Mouse (Mus musculus): ENCODE measurements around the gene Dda1. TPM values are rescaled to one million over a fixed set of nuclear protein-coding genes. Genes with fewer than 3 reads are reported as not detected.
A peak's percentile ranks its signal among the peaks of the same experiment; 100 is the strongest.
"Not testable (repeated sequence)": the region's sequence is repeated elsewhere in the genome, so short reads cannot be mapped to it uniquely, and the experiment has no call there.

The Dda1 gene
- polyA plus RNA-seq, 1 experiment from 2014 or later, result 104 TPM

- ATAC-seq (ENCODE audit: borderline replicate concordance, extremely low read depth, low FRiP score, low TSS enrichment); H3K27me3 ChIP-seq; H3K9me3 ChIP-seq; H3K4me2 ChIP-seq; H3K36me3 ChIP-seq; H3K4me3 ChIP-seq; H3K27ac ChIP-seq; H3K9ac ChIP-seq: not testable (repeated sequence)
- H3K4me1 ChIP-seq, result peaks cover 24% of the 10 kb centered on the region
- WGBS, result 37% methylated on average over 9 of the region's 10 CpGs
Measured at GRCm38 (mm10) chr8:71519037-71519825, 50.2 kb downstream of the Dda1 start.

DNA sequence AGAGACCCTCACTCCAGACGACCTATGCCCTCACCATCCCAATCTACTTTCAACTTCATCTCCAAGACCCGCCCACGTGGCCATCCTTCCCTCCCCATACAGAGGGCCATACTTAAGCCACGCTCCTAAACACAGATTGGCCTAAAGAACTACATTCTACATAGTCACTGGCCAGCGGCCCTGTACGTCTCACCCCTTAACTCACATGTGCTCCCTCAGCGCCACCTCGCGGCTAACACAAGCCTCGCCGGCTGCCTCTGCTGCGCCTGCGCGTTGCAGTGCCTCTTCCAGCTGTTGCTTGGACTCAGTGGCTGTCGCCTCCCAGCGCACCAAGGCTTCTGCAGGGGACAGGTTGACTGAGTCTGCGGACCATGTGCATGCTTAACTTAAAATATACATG is 52.6 kb downstream of the Dda1 start:
- Histone ChIP-seq H3K4me3 (no peak overlapping the region), H3K4me2 (peak overlapping the region; percentile 33; the same call in 1 of the 2 replicates), H3K27ac (no peak overlapping the region), H3K36me3 (no peaks in the 10 kb centered on the region), H3K27me3 (peaks cover 12% of the 10 kb centered on the region), H3K9ac (no peak overlapping the region), H3K4me1 (peaks cover 39% of the 10 kb centered on the region), H3K9me3 (no peaks in the 10 kb centered on the region)
- 3% methylated on average over 17 of the region's 17 CpGs for WGBS
- ATAC-seq (ENCODE audit: borderline replicate concordance, extremely low read depth, low FRiP score, low TSS enrichment), result peak; percentile 83

DNA sequence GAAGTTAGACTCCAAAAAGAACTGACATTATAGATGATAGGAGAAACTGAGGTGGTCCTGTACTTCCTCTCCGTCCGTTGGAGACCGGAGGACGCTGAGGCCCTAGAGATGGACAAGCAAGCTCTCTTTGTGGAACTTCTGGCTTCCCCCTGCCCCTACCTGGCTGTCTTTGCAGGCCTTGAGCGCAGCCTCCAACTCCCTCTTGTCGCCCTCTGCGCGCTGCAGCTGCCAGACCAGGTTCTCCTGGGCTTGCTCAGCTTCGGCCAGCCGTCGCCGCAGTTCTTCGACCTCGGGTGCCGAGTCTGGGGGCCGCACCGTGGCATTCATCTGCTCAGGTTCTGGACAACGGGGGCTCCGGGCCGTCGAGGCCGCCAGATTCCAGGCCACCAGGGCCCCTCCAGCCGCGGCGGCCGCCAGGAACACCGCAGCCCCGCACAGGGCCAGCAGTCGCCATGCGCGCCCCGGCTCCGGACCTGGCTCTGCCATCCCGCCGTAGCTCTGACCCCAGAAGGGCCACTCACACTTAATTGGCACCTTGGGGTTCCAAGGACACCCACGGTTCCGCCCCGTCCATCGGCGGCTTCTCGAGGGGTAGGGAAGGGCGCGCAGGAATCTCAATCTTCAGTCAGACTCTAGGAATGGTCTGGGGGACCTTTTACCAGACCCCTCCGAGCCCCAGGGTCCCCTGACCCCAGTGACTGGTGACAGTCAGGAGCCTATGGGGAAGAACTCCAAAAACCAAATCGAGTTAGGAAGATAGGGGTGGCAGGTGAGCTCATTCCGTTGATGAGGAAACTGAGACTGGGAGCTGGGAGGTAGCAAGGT is 56.4 kb downstream of the Dda1 start, which contains the start of gene Ccdc194:
Gene Ccdc194, minus strand, starts transcription at position 486 of the 825 bp plus-strand sequence.
- peaks cover 12% of the 10 kb centered on the region for H3K27me3 ChIP-seq
- H3K4me2 ChIP-seq, result peak within 1 kb of the TSS; percentile 35
- WGBS, result 16% methylated on average over 46 of the region's 46 CpGs
- 0 out of 2 replicates have a peak within 1 kb of the TSS, but pooled peaks have one; percentile 7 for H3K9ac ChIP-seq
- H3K4me3 ChIP-seq, result peak within 1 kb of the TSS; percentile 17; the same call in 1 of the 2 replicates
- no peaks in the 10 kb centered on the region for H3K9me3 ChIP-seq
- no peaks in the 10 kb centered on the region for H3K36me3 ChIP-seq
- no peak for ATAC-seq (ENCODE audit: borderline replicate concordance, extremely low read depth, low FRiP score, low TSS enrichment)
- peaks cover 35% of the 10 kb centered on the region for H3K4me1 ChIP-seq
- H3K27ac ChIP-seq, result peak within 1 kb of the TSS; percentile 79

Other genes starting within 250 kb of the Dda1 start
- 18.5 TPM in 2 replicates for gene Myo9b, start 196.5 kb upstream of the Dda1 start, polyA plus RNA-seq (2015; fragmentation: Nextera tagmentation; extraction: Ambion mirVana)
- 57.7 and 68.7 TPM in 2 replicates for gene Haus8, start 196.3 kb upstream of the Dda1 start, polyA plus RNA-seq (2015; fragmentation: Nextera tagmentation; extraction: Ambion mirVana)
- 85.0 and 87.0 TPM in 2 replicates for gene Use1, start 102.4 kb upstream of the Dda1 start, polyA plus RNA-seq (2015; fragmentation: Nextera tagmentation; extraction: Ambion mirVana)
- gene Ocel1, start 97.9 kb upstream of the Dda1 start, polyA plus RNA-seq (2015; fragmentation: Nextera tagmentation; extraction: Ambion mirVana), result 7.0 and 7.2 TPM in 2 replicates
- gene Nr2f6, start 87.2 kb upstream of the Dda1 start, polyA plus RNA-seq (2015; fragmentation: Nextera tagmentation; extraction: Ambion mirVana), result 76.6 and 80.4 TPM in 2 replicates
- 28.2 and 30.7 TPM in 2 replicates for gene Ushbp1, start 73.4 kb upstream of the Dda1 start, polyA plus RNA-seq (2015; fragmentation: Nextera tagmentation; extraction: Ambion mirVana)
- 109 and 112 TPM in 2 replicates for gene Babam1, start 72.3 kb upstream of the Dda1 start, polyA plus RNA-seq (2015; fragmentation: Nextera tagmentation; extraction: Ambion mirVana)
- 42.6 and 46.7 TPM in 2 replicates for gene Ankle1, start 63.2 kb upstream of the Dda1 start, polyA plus RNA-seq (2015; fragmentation: Nextera tagmentation; extraction: Ambion mirVana)
- gene Abhd8, start 5.5 kb upstream of the Dda1 start, polyA plus RNA-seq (2015; fragmentation: Nextera tagmentation; extraction: Ambion mirVana), result 51.3 and 56.0 TPM in 2 replicates
- 130 and 147 TPM in 2 replicates for gene Mrpl34, start 4.2 kb upstream of the Dda1 start, polyA plus RNA-seq (2015; fragmentation: Nextera tagmentation; extraction: Ambion mirVana)
- 1.6 and 1.9 TPM in 2 replicates for gene Ano8, start 16.8 kb downstream of the Dda1 start, polyA plus RNA-seq (2015; fragmentation: Nextera tagmentation; extraction: Ambion mirVana)
- 16.3 and 19.1 TPM in 2 replicates for gene Gtpbp3, start 18.9 kb downstream of the Dda1 start, polyA plus RNA-seq (2015; fragmentation: Nextera tagmentation; extraction: Ambion mirVana)
- 146 and 147 TPM in 2 replicates for gene Plvap, start 42.6 kb downstream of the Dda1 start, polyA plus RNA-seq (2015; fragmentation: Nextera tagmentation; extraction: Ambion mirVana)
- 0.39 and 0.65 TPM in 2 replicates for gene Ccdc194, start 56.5 kb downstream of the Dda1 start, polyA plus RNA-seq (2015; fragmentation: Nextera tagmentation; extraction: Ambion mirVana)
- gene Bst2, start 68.3 kb downstream of the Dda1 start, polyA plus RNA-seq (2015; fragmentation: Nextera tagmentation; extraction: Ambion mirVana), result 49.7 and 52.0 TPM in 2 replicates
- gene Mvb12a, start 73.7 kb downstream of the Dda1 start, polyA plus RNA-seq (2015; fragmentation: Nextera tagmentation; extraction: Ambion mirVana), result 95.2 and 96.6 TPM in 2 replicates
- gene Tmem221, start 89.7 kb downstream of the Dda1 start, polyA plus RNA-seq (2015; fragmentation: Nextera tagmentation; extraction: Ambion mirVana), result 3.3 and 4.6 TPM in 2 replicates
- not detected in 2 replicates for gene Nxnl1, start 97.4 kb downstream of the Dda1 start, polyA plus RNA-seq (2015; fragmentation: Nextera tagmentation; extraction: Ambion mirVana)
- gene Slc27a1, start 99.7 kb downstream of the Dda1 start, polyA plus RNA-seq (2015; fragmentation: Nextera tagmentation; extraction: Ambion mirVana), result 34.3 and 36.7 TPM in 2 replicates
- 228 and 230 TPM in 2 replicates for gene Pgls, start 123.0 kb downstream of the Dda1 start, polyA plus RNA-seq (2015; fragmentation: Nextera tagmentation; extraction: Ambion mirVana)
- gene Fam129c, start 128.4 kb downstream of the Dda1 start, polyA plus RNA-seq (2015; fragmentation: Nextera tagmentation; extraction: Ambion mirVana), result 3.1 and 3.4 TPM in 2 replicates
- 77.9 and 79.3 TPM in 2 replicates for gene Colgalt1, start 141.8 kb downstream of the Dda1 start, polyA plus RNA-seq (2015; fragmentation: Nextera tagmentation; extraction: Ambion mirVana)
- 0.66 and 0.81 TPM in 2 replicates for gene Unc13a, start 202.6 kb downstream of the Dda1 start, polyA plus RNA-seq (2015; fragmentation: Nextera tagmentation; extraction: Ambion mirVana)
- 9.9 TPM in 2 replicates for gene Jak3, start 207.1 kb downstream of the Dda1 start, polyA plus RNA-seq (2015; fragmentation: Nextera tagmentation; extraction: Ambion mirVana)
- 0.63 and 1.3 TPM in 2 replicates for gene Insl3, start 220.0 kb downstream of the Dda1 start, polyA plus RNA-seq (2015; fragmentation: Nextera tagmentation; extraction: Ambion mirVana)
- 3.3 and 3.6 TPM in 2 replicates for gene B3gnt3, start 232.6 kb downstream of the Dda1 start, polyA plus RNA-seq (2015; fragmentation: Nextera tagmentation; extraction: Ambion mirVana)